Mouse (Mus musculus): Measurements from ENCODE around the gene H2-T24.

GRCm38 (mm10) chr17:36022098-36022497 lies 1.7 kb upstream of the H2-T24 start:
- no peak for TF ChIP-seq CTCF (IDR thresholded peaks at IDR 0.05; ENCODE audit: insufficient read depth, low read depth, low read length)
- no peak for TF ChIP-seq POLR2A (IDR thresholded peaks at IDR 0.05; ENCODE audit: insufficient read depth, low read depth, low read length)

Measured in olfactory bulb, adult 2 months (tissue).